ENCODE assay signal across 13 mouse cellular contexts in genomic region chr2:167564551-167565311, GRCm38 (mm10). TPM values are rescaled to one million over a fixed set of nuclear protein-coding genes. Genes with fewer than 3 reads are reported as not detected.
DNase-seq lines count a peak whose midpoint lies in the region; ATAC-seq and TF ChIP-seq lines count a peak whose summit lies in the region.
"Had no signal": no experiment of that assay in that cellular context is flagged by ENCODE, and none has a peak within 500 bp of the region (broad histone marks: within the 10 kb centered on the region; RNA-seq: fewer than 3 reads in every experiment).

No protein-coding gene starts in this region.

- no peak overlapping the region for H3K4me2 ChIP-seq in heart, embryonic 15.5 days
- peak overlapping the region; percentile 7; the same call in 1 of the 2 replicates for H3K4me2 ChIP-seq in lung, embryonic 15.5 days
- peak overlapping the region; percentile 15; the same call in 1 of the 2 replicates for H3K4me2 ChIP-seq in limb, embryonic 11.5 days (ENCODE audit: low read depth, severe bottlenecking)
- H3K4me2 ChIP-seq in stomach, postnatal 0 days (replicated peaks; ENCODE audit: low read depth), result no peak overlapping the region
- H3K4me2 ChIP-seq: forebrain, embryonic 12.5 days had no signal

- no peaks in the 10 kb centered on the region for H3K36me3 ChIP-seq in heart, embryonic 15.5 days
- H3K36me3 ChIP-seq in lung, embryonic 15.5 days, result no peaks in the 10 kb centered on the region
- H3K36me3 ChIP-seq in limb, embryonic 11.5 days (ENCODE audit: control insufficient read depth, insufficient read depth, low read length), result no peaks in the 10 kb centered on the region
- H3K36me3 ChIP-seq in stomach, postnatal 0 days (ENCODE audit: control insufficient read depth, insufficient read depth, low read length), result no peaks in the 10 kb centered on the region
- H3K36me3 ChIP-seq: forebrain, embryonic 12.5 days had no signal

- no peak for DNase-seq in heart, postnatal 36 days
- no peak for DNase-seq in lung, postnatal 25 days (ENCODE audit: low spot score)
- no peak for DNase-seq in limb, embryonic 11.5 days (ENCODE audit: low spot score)
- DNase-seq in stomach, postnatal 0 days (ENCODE audit: low spot score), result no peak
- DNase-seq in cerebellum, postnatal 14 days, result no peak
- no peak for DNase-seq in adrenal gland, postnatal 4 days (ENCODE audit: low spot score in 2 of 2)
- DNase-seq: cerebellum, adult 9-11 months; gastrocnemius, postnatal 14 days; kidney, adult 8-10 months; right cerebral cortex, adult 18-20 months had no signal

- H3K4me3 ChIP-seq in heart, embryonic 15.5 days, result no peak overlapping the region
- no peak overlapping the region for H3K4me3 ChIP-seq in lung, embryonic 15.5 days
- H3K4me3 ChIP-seq in limb, embryonic 11.5 days (ENCODE audit: low read depth, low read length), result no peak overlapping the region
- H3K4me3 ChIP-seq in stomach, postnatal 0 days (ENCODE audit: low read depth, low read length), result no peak overlapping the region
- H3K4me3 ChIP-seq: forebrain, embryonic 12.5 days had no signal

- no peak for ATAC-seq in heart, embryonic 15.5 days (replicated peaks; ENCODE audit: insufficient number of reproducible peaks, insufficient read depth, low FRiP score, low read depth)
- no peak for ATAC-seq in lung, embryonic 15.5 days (ENCODE audit: borderline replicate concordance, extremely low read depth, low FRiP score, low TSS enrichment)
- ATAC-seq in limb, embryonic 11.5 days (ENCODE audit: insufficient number of reproducible peaks, low FRiP score, low TSS enrichment, low read depth), result no peak
- ATAC-seq in stomach, postnatal 0 days (ENCODE audit: low FRiP score, low TSS enrichment), result peak; percentile 15; the same call in 1 of the 2 replicates

- no peak for TF ChIP-seq CTCF in stomach, postnatal 0 days (IDR thresholded peaks at IDR 0.05; ENCODE audit: low read depth)

- H3K27ac ChIP-seq in heart, embryonic 15.5 days, result peak overlapping the region; percentile 91
- H3K27ac ChIP-seq in lung, embryonic 15.5 days, result peak overlapping the region; percentile 96
- H3K27ac ChIP-seq in limb, embryonic 11.5 days (replicated peaks; ENCODE audit: low read depth, low read length), result peak overlapping the region; percentile 92
- peak overlapping the region; percentile 45; the same call in 1 of the 2 replicates for H3K27ac ChIP-seq in stomach, postnatal 0 days (replicated peaks)

- no peaks in the 10 kb centered on the region for H3K9me3 ChIP-seq in heart, embryonic 15.5 days (replicated peaks)
- H3K9me3 ChIP-seq in lung, embryonic 15.5 days, result no peaks in the 10 kb centered on the region
- H3K9me3 ChIP-seq in limb, embryonic 11.5 days (ENCODE audit: control insufficient read depth, low read length), result no peaks in the 10 kb centered on the region
- H3K9me3 ChIP-seq in stomach, postnatal 0 days (ENCODE audit: control insufficient read depth, low read length), result no peaks in the 10 kb centered on the region
- H3K9me3 ChIP-seq: forebrain, embryonic 12.5 days had no signal

- no peak overlapping the region for H3K9ac ChIP-seq in heart, embryonic 15.5 days
- H3K9ac ChIP-seq in lung, embryonic 15.5 days, result no peak overlapping the region
- H3K9ac ChIP-seq in limb, embryonic 11.5 days (ENCODE audit: low read length), result 0 out of 2 replicates have a peak overlapping the region, but pooled peaks have one; percentile 22
- no peak overlapping the region for H3K9ac ChIP-seq in stomach, postnatal 0 days (ENCODE audit: low read length)

- intact Hi-C loops in heart, postnatal 36 days (cut with DNase I), result loop anchor here (2.0 kb wide), 2 partner anchors 18 to 30 kb away; no protein-coding TSS in a partner anchor

- WGBS in heart, embryonic 15.5 days, result 78% methylated on average over 13 of the region's 13 CpGs
- 64% methylated on average over 13 of the region's 13 CpGs for WGBS in lung, embryonic 15.5 days
- 55% methylated on average over 13 of the region's 13 CpGs for WGBS in limb, embryonic 11.5 days
- WGBS in stomach, postnatal 0 days, result 81% methylated on average over 13 of the region's 13 CpGs

- peaks cover 45% of the 10 kb centered on the region for H3K4me1 ChIP-seq in heart, embryonic 15.5 days (replicated peaks)
- H3K4me1 ChIP-seq in lung, embryonic 15.5 days, result peaks cover 57% of the 10 kb centered on the region
- peaks cover 57% of the 10 kb centered on the region for H3K4me1 ChIP-seq in limb, embryonic 11.5 days (ENCODE audit: control insufficient read depth, insufficient read depth, low read length)
- peaks cover 2% of the 10 kb centered on the region; the same call in 1 of the 2 replicates for H3K4me1 ChIP-seq in stomach, postnatal 0 days (replicated peaks; ENCODE audit: control insufficient read depth, insufficient read depth)

- H3K27me3 ChIP-seq in heart, embryonic 15.5 days, result 0 out of 2 replicates have a peak, but pooled peaks cover 6% of the 10 kb centered on the region
- no peaks in the 10 kb centered on the region for H3K27me3 ChIP-seq in lung, embryonic 15.5 days
- H3K27me3 ChIP-seq in limb, embryonic 11.5 days (ENCODE audit: control insufficient read depth, insufficient read depth, low read length), result no peaks in the 10 kb centered on the region
- no peaks in the 10 kb centered on the region for H3K27me3 ChIP-seq in stomach, postnatal 0 days (ENCODE audit: control insufficient read depth, insufficient read depth, low read length)

- no peak for TF ChIP-seq EP300 in stomach, postnatal 0 days (optimal IDR thresholded peaks at IDR 0.05)

RNA-seq across cellular contexts. Expression of gene Snai1, which starts 26.7 kb away (rescaled TPM):
- polyA plus RNA-seq in heart, embryonic 15.5 days (2015; fragmentation: Nextera tagmentation; extraction: Ambion mirVana), result 14.0 and 19.5 TPM in 2 replicates
- 1 to 10 TPM; 1.5 to 2.0 TPM for total RNA-seq in heart, postnatal 36 days (2021)
- 107 and 109 TPM in 2 replicates for polyA plus RNA-seq in lung, embryonic 15.5 days (2015; fragmentation: Nextera tagmentation; extraction: Ambion mirVana)
- 102 and 104 TPM in 2 replicates for polyA plus RNA-seq in limb, embryonic 11.5 days (2014; fragmentation: Nextera tagmentation; extraction: Ambion mirVana)
- 6.9 and 8.3 TPM in 2 replicates for polyA plus RNA-seq in stomach, postnatal 0 days (2015; fragmentation: Nextera tagmentation; extraction: Ambion mirVana)
- total RNA-seq in adrenal gland, postnatal 4 days (2021), result 10 to 100 TPM; 13.2 to 14.8 TPM

Comparison
In these comparisons a context has a peak if more than half of its experiments do, and no peak if none do; other contexts are left out.
1. H3K27ac ChIP-seq: peak in every context shown above with its lines; median percentile 96 in lung, embryonic 15.5 days; 92 in limb, embryonic 11.5 days; 91 in heart, embryonic 15.5 days; 45 in stomach, postnatal 0 days.
2. H3K4me2 ChIP-seq: peak in lung, embryonic 15.5 days (single experiment) and limb, embryonic 11.5 days (single experiment); none in heart, embryonic 15.5 days (single experiment) and stomach, postnatal 0 days (single experiment).